Mouse (Mus musculus): ENCODE measurements around the gene Rab43. TPM values are rescaled to one million over a fixed set of nuclear protein-coding genes. Genes with fewer than 3 reads are reported as not detected.

The Rab43 gene
- polyA plus RNA-seq (2014; fragmentation: Nextera tagmentation; extraction: Ambion mirVana), result 9.8 and 11.7 TPM in 2 replicates

GRCm38 (mm10) chr6:87811675-87812338 is at the start of gene Rab43:
TSS of gene Rab43 (minus strand) at chr6:87812164.
- WGBS, result under 1% methylated on average over 44 of the region's 56 CpGs

GRCm38 (mm10) chr6:87857071-87857470 is 45.1 kb upstream of the Rab43 start:
- H3K4me3 ChIP-seq (ENCODE audit: low read depth, low read length), result no peak overlapping the region
- ATAC-seq (replicated peaks; ENCODE audit: low FRiP score, low TSS enrichment, low read depth), result no peak
- H3K9ac ChIP-seq (ENCODE audit: low read length), result no peak overlapping the region
- no peaks in the 10 kb centered on the region for H3K27me3 ChIP-seq (replicated peaks; ENCODE audit: control insufficient read depth, insufficient read depth, low read length)
- no peaks in the 10 kb centered on the region for H3K36me3 ChIP-seq (ENCODE audit: control insufficient read depth, insufficient read depth, low read length)
- no peak overlapping the region for H3K27ac ChIP-seq (ENCODE audit: low read depth)
- 48% methylated on average over 1 of the region's 1 CpGs for WGBS
- DNase-seq (ENCODE audit: low spot score), result no peak
- H3K4me1 ChIP-seq (replicated peaks; ENCODE audit: control insufficient read depth, insufficient read depth, low read length), result no peaks in the 10 kb centered on the region
- no peaks in the 10 kb centered on the region for H3K9me3 ChIP-seq (ENCODE audit: control insufficient read depth, low read length)
- no peak overlapping the region for H3K4me2 ChIP-seq (ENCODE audit: low read length)

More at GRCm38 (mm10) chr6:87811675-87812338, at the start of gene Rab43:
- Histone ChIP-seq H3K36me3 (ENCODE audit: control insufficient read depth, insufficient read depth, low read length) (peaks cover 18% of the 10 kb centered on the region), H3K9me3 (ENCODE audit: control insufficient read depth, low read length) (no peaks in the 10 kb centered on the region), H3K27me3 (replicated peaks; ENCODE audit: control insufficient read depth, insufficient read depth, low read length) (no peaks in the 10 kb centered on the region), H3K4me3 (ENCODE audit: low read depth, low read length) (peak within 1 kb of the TSS; percentile 84), H3K27ac (ENCODE audit: low read depth) (peak within 1 kb of the TSS; percentile 80), H3K4me1 (replicated peaks; ENCODE audit: control insufficient read depth, insufficient read depth, low read length) (peaks cover 12% of the 10 kb centered on the region), H3K9ac (ENCODE audit: low read length) (peak within 1 kb of the TSS; percentile 71), H3K4me2 (ENCODE audit: low read length) (peak within 1 kb of the TSS; percentile 90)
- DNase-seq (ENCODE audit: low spot score) (peak; percentile 96), ATAC-seq (replicated peaks; ENCODE audit: low FRiP score, low TSS enrichment, low read depth) (peak; percentile 97)

GRCm38 (mm10) chr6:87853446-87853845 is 41.5 kb upstream of the Rab43 start:
- Histone ChIP-seq H3K9ac (ENCODE audit: low read length) (no peak overlapping the region), H3K27me3 (replicated peaks; ENCODE audit: control insufficient read depth, insufficient read depth, low read length) (no peaks in the 10 kb centered on the region), H3K27ac (ENCODE audit: low read depth) (no peak overlapping the region), H3K4me1 (replicated peaks; ENCODE audit: control insufficient read depth, insufficient read depth, low read length) (peaks cover 8% of the 10 kb centered on the region), H3K36me3 (ENCODE audit: control insufficient read depth, insufficient read depth, low read length) (peaks cover 6% of the 10 kb centered on the region; the same call in 1 of the 2 replicates), H3K9me3 (ENCODE audit: control insufficient read depth, low read length) (no peaks in the 10 kb centered on the region), H3K4me3 (ENCODE audit: low read depth, low read length) (no peak overlapping the region), H3K4me2 (ENCODE audit: low read length) (no peak overlapping the region)
- WGBS, result 78% methylated on average over 4 of the region's 4 CpGs
- ATAC-seq (replicated peaks; ENCODE audit: low FRiP score, low TSS enrichment, low read depth) (no peak), DNase-seq (ENCODE audit: low spot score) (no peak)

GRCm38 (mm10) chr6:87851871-87852270 is 39.9 kb upstream of the Rab43 start:
- peaks cover 18% of the 10 kb centered on the region for H3K36me3 ChIP-seq (ENCODE audit: control insufficient read depth, insufficient read depth, low read length)
- no peak overlapping the region for H3K9ac ChIP-seq (ENCODE audit: low read length)
- peaks cover 16% of the 10 kb centered on the region for H3K4me1 ChIP-seq (replicated peaks; ENCODE audit: control insufficient read depth, insufficient read depth, low read length)
- no peak for DNase-seq (ENCODE audit: low spot score)
- ATAC-seq (replicated peaks; ENCODE audit: low FRiP score, low TSS enrichment, low read depth), result no peak
- H3K4me2 ChIP-seq (ENCODE audit: low read length), result peak overlapping the region; percentile 92; the same call in 1 of the 2 replicates
- H3K27me3 ChIP-seq (replicated peaks; ENCODE audit: control insufficient read depth, insufficient read depth, low read length), result no peaks in the 10 kb centered on the region
- WGBS, result 76% methylated on average over 6 of the region's 6 CpGs
- H3K27ac ChIP-seq (ENCODE audit: low read depth), result no peak overlapping the region
- H3K4me3 ChIP-seq (ENCODE audit: low read depth, low read length), result no peak overlapping the region
- no peaks in the 10 kb centered on the region for H3K9me3 ChIP-seq (ENCODE audit: control insufficient read depth, low read length)

GRCm38 (mm10) chr6:87850900-87851614 is 39.1 kb upstream of the Rab43 start, which contains the start of gene Cnbp:
TSS of gene Cnbp (minus strand) at chr6:87851106.
- Histone ChIP-seq H3K27me3 (replicated peaks; ENCODE audit: control insufficient read depth, insufficient read depth, low read length) (no peaks in the 10 kb centered on the region), H3K9ac (ENCODE audit: low read length) (peak within 1 kb of the TSS; percentile 99), H3K9me3 (ENCODE audit: control insufficient read depth, low read length) (no peaks in the 10 kb centered on the region), H3K4me3 (ENCODE audit: low read depth, low read length) (peak within 1 kb of the TSS; percentile 100), H3K36me3 (ENCODE audit: control insufficient read depth, insufficient read depth, low read length) (peaks cover 19% of the 10 kb centered on the region), H3K4me1 (replicated peaks; ENCODE audit: control insufficient read depth, insufficient read depth, low read length) (peaks cover 17% of the 10 kb centered on the region), H3K4me2 (ENCODE audit: low read length) (peak within 1 kb of the TSS; percentile 92), H3K27ac (ENCODE audit: low read depth) (peak within 1 kb of the TSS; percentile 95)
- ATAC-seq (replicated peaks; ENCODE audit: low FRiP score, low TSS enrichment, low read depth) (peak; percentile 99), DNase-seq (ENCODE audit: low spot score) (peak; percentile 98)
- WGBS, result under 1% methylated on average over 55 of the region's 55 CpGs

GRCm38 (mm10) chr6:87850155-87850899 is 38.4 kb upstream of the Rab43 start:
- 0% methylated on average over 67 of the region's 73 CpGs for WGBS
- H3K4me1 ChIP-seq (replicated peaks; ENCODE audit: control insufficient read depth, insufficient read depth, low read length), result peaks cover 17% of the 10 kb centered on the region
- peak overlapping the region; percentile 95 for H3K27ac ChIP-seq (ENCODE audit: low read depth)
- no peaks in the 10 kb centered on the region for H3K27me3 ChIP-seq (replicated peaks; ENCODE audit: control insufficient read depth, insufficient read depth, low read length)
- H3K4me3 ChIP-seq (ENCODE audit: low read depth, low read length), result peak overlapping the region; percentile 100
- ATAC-seq (replicated peaks; ENCODE audit: low FRiP score, low TSS enrichment, low read depth), result peak; percentile 69
- peaks cover 26% of the 10 kb centered on the region for H3K36me3 ChIP-seq (ENCODE audit: control insufficient read depth, insufficient read depth, low read length)
- no peaks in the 10 kb centered on the region for H3K9me3 ChIP-seq (ENCODE audit: control insufficient read depth, low read length)
- H3K4me2 ChIP-seq (ENCODE audit: low read length), result peak overlapping the region; percentile 92
- H3K9ac ChIP-seq (ENCODE audit: low read length), result peak overlapping the region; percentile 99
- peak; percentile 82 for DNase-seq (ENCODE audit: low spot score)

- WGBS, result 0% methylated on average over 8 of the region's 8 CpGs
- Histone ChIP-seq H3K36me3 (ENCODE audit: control insufficient read depth, insufficient read depth, low read length) (peaks cover 32% of the 10 kb centered on the region), H3K27ac (ENCODE audit: low read depth) (peak overlapping the region; percentile 95), H3K9ac (ENCODE audit: low read length) (peak overlapping the region; percentile 99), H3K27me3 (replicated peaks; ENCODE audit: control insufficient read depth, insufficient read depth, low read length) (no peaks in the 10 kb centered on the region), H3K9me3 (ENCODE audit: control insufficient read depth, low read length) (no peaks in the 10 kb centered on the region), H3K4me3 (ENCODE audit: low read depth, low read length) (peak overlapping the region; percentile 100), H3K4me2 (ENCODE audit: low read length) (peak overlapping the region; percentile 92), H3K4me1 (replicated peaks; ENCODE audit: control insufficient read depth, insufficient read depth, low read length) (peaks cover 17% of the 10 kb centered on the region)
- DNase-seq (ENCODE audit: low spot score) (no peak), ATAC-seq (replicated peaks; ENCODE audit: low FRiP score, low TSS enrichment, low read depth) (no peak)
Observed at GRCm38 (mm10) chr6:87849780-87850154, 37.8 kb upstream of the Rab43 start.

GRCm38 (mm10) chr6:87846813-87847212 is 34.8 kb upstream of the Rab43 start:
- Histone ChIP-seq H3K27ac (ENCODE audit: low read depth) (no peak overlapping the region), H3K9me3 (ENCODE audit: control insufficient read depth, low read length) (no peaks in the 10 kb centered on the region), H3K27me3 (replicated peaks; ENCODE audit: control insufficient read depth, insufficient read depth, low read length) (no peaks in the 10 kb centered on the region), H3K4me3 (ENCODE audit: low read depth, low read length) (no peak overlapping the region), H3K4me1 (replicated peaks; ENCODE audit: control insufficient read depth, insufficient read depth, low read length) (peaks cover 17% of the 10 kb centered on the region), H3K4me2 (ENCODE audit: low read length) (no peak overlapping the region), H3K36me3 (ENCODE audit: control insufficient read depth, insufficient read depth, low read length) (peaks cover 61% of the 10 kb centered on the region), H3K9ac (ENCODE audit: low read length) (no peak overlapping the region)
- DNase-seq (ENCODE audit: low spot score) (no peak), ATAC-seq (replicated peaks; ENCODE audit: low FRiP score, low TSS enrichment, low read depth) (no peak)
- 78% methylated on average over 1 of the region's 1 CpGs for WGBS

All from intestine, embryonic 14.5 days (tissue).